Mouse (Mus musculus): ENCODE data around the gene Rab3il1. TPM values are rescaled to one million over a fixed set of nuclear protein-coding genes. Genes with fewer than 3 reads are reported as not detected.

Gene Rab3il1
- polyA plus RNA-seq, 1 experiment from 2014 or later, result 26.2 TPM

DNA sequence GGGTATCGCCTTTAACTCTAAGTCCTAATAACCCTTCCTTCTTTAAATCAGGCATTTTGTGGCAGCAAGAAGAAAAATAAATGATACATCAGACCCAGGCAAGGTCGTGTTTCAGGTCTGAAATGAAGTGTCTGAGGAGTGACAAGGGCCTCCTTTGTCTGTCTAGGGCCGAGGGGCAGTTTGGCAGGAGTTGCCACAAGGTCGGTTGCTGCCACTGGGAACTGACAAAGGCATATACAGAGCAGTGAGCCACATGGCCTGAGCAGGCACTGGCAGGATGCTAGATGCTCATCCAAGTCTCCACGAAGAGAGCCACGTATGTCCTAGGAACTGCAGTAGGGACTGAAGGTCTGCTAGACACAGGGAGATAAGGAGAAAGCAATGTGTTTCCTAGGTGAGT is 76.9 kb downstream of the Rab3il1 start:
- Histone ChIP-seq H3K4me1 (replicated peaks) (no peaks in the 10 kb centered on the region), H3K4me3 (no peak overlapping the region), H3K27ac (replicated peaks) (no peak overlapping the region), H3K27me3 (no peaks in the 10 kb centered on the region), H3K9me3 (no peaks in the 10 kb centered on the region), H3K4me2 (no peak overlapping the region), H3K36me3 (peaks cover 99% of the 10 kb centered on the region), H3K9ac (no peak overlapping the region)
- no peak for ATAC-seq (ENCODE audit: low read depth)
- 76% methylated on average over 6 of the region's 6 CpGs for WGBS

DNA sequence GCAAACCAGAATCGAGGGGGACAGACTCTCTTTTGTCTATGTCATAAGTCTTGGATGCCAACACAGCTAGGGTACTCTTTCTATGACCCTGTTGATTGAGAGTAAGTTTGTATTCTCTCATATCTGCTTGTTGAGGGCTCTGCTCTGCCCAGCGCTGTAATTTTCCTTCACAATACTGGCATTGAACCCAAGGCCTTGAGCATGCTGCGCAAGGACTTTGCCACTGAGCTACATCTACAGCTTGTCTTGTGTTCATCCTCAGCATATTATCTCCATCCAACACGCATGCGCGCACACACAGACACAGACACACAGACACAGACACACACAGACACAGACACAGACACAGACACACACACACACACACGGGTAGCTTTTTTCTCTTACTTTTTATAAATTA is 78.9 kb downstream of the Rab3il1 start:
- ATAC-seq (ENCODE audit: low read depth), result no peak
- Histone ChIP-seq H3K36me3 (peaks cover 99% of the 10 kb centered on the region), H3K9me3 (no peaks in the 10 kb centered on the region), H3K9ac (no peak overlapping the region), H3K4me1 (replicated peaks) (no peaks in the 10 kb centered on the region), H3K4me2 (no peak overlapping the region), H3K27me3 (no peaks in the 10 kb centered on the region), H3K27ac (replicated peaks) (no peak overlapping the region), H3K4me3 (no peak overlapping the region)
- WGBS, result 92% methylated on average over 7 of the region's 7 CpGs

GRCm38 (mm10) chr19:10082105-10082504 is 80.6 kb downstream of the Rab3il1 start:
- H3K4me3 ChIP-seq, result no peak overlapping the region
- no peaks in the 10 kb centered on the region for H3K27me3 ChIP-seq
- no peak overlapping the region for H3K9ac ChIP-seq
- H3K4me2 ChIP-seq, result no peak overlapping the region
- ATAC-seq (ENCODE audit: low read depth), result no peak
- 88% methylated on average over 3 of the region's 3 CpGs for WGBS
- no peaks in the 10 kb centered on the region for H3K4me1 ChIP-seq (replicated peaks)
- H3K27ac ChIP-seq (replicated peaks), result no peak overlapping the region
- H3K36me3 ChIP-seq, result peaks cover 99% of the 10 kb centered on the region
- H3K9me3 ChIP-seq, result no peaks in the 10 kb centered on the region

GRCm38 (mm10) chr19:10085454-10085853 is 84.0 kb downstream of the Rab3il1 start:
- WGBS, result 89% methylated on average over 9 of the region's 9 CpGs
- ATAC-seq (ENCODE audit: low read depth), result no peak
- H3K9ac ChIP-seq, result no peak overlapping the region
- peaks cover 99% of the 10 kb centered on the region for H3K36me3 ChIP-seq
- H3K4me1 ChIP-seq (replicated peaks), result no peaks in the 10 kb centered on the region
- H3K9me3 ChIP-seq, result no peaks in the 10 kb centered on the region
- no peak overlapping the region for H3K4me2 ChIP-seq
- no peaks in the 10 kb centered on the region for H3K27me3 ChIP-seq
- H3K4me3 ChIP-seq, result no peak overlapping the region
- H3K27ac ChIP-seq (replicated peaks), result no peak overlapping the region

- Histone ChIP-seq H3K4me2 (no peak overlapping the region), H3K9ac (no peak overlapping the region), H3K4me1 (replicated peaks) (no peaks in the 10 kb centered on the region), H3K36me3 (peaks cover 99% of the 10 kb centered on the region), H3K27me3 (no peaks in the 10 kb centered on the region), H3K4me3 (no peak overlapping the region), H3K27ac (replicated peaks) (no peak overlapping the region), H3K9me3 (no peaks in the 10 kb centered on the region)
- WGBS, result 90% methylated on average over 4 of the region's 4 CpGs
- ATAC-seq (ENCODE audit: low read depth), result no peak
Observed at GRCm38 (mm10) chr19:10086976-10087375, 85.5 kb downstream of the Rab3il1 start.

Other genes starting within 250 kb of the Rab3il1 start
- gene Scgb2a2, start 154.1 kb upstream of the Rab3il1 start, polyA plus RNA-seq (2015; fragmentation: Nextera tagmentation; extraction: Ambion mirVana), result not detected in 2 replicates
- gene Incenp, start 102.1 kb upstream of the Rab3il1 start, polyA plus RNA-seq (2015; fragmentation: Nextera tagmentation; extraction: Ambion mirVana), result 26.2 and 38.2 TPM in 2 replicates
- gene Fth1, start 21.1 kb upstream of the Rab3il1 start, polyA plus RNA-seq (2015; fragmentation: Nextera tagmentation; extraction: Ambion mirVana), result 1,616 and 1,651 TPM in 2 replicates
- gene Best1, start within 50 bp of the Rab3il1 start, polyA plus RNA-seq (2015; fragmentation: Nextera tagmentation; extraction: Ambion mirVana), result 1.0 and 1.5 TPM in 2 replicates
- 18.8 and 19.1 TPM in 2 replicates for gene Fads3, start 39.9 kb downstream of the Rab3il1 start, polyA plus RNA-seq (2015; fragmentation: Nextera tagmentation; extraction: Ambion mirVana)
- gene Fads2, start 100.1 kb downstream of the Rab3il1 start, polyA plus RNA-seq (2015; fragmentation: Nextera tagmentation; extraction: Ambion mirVana), result 113 and 114 TPM in 2 replicates
- gene Fads1, start 181.2 kb downstream of the Rab3il1 start, polyA plus RNA-seq (2015; fragmentation: Nextera tagmentation; extraction: Ambion mirVana), result 146 and 151 TPM in 2 replicates
- 347 and 404 TPM in 2 replicates for gene Tmem258, start 202.3 kb downstream of the Rab3il1 start, polyA plus RNA-seq (2015; fragmentation: Nextera tagmentation; extraction: Ambion mirVana)
- gene Fen1, start 202.5 kb downstream of the Rab3il1 start, polyA plus RNA-seq (2015; fragmentation: Nextera tagmentation; extraction: Ambion mirVana), result 31.6 and 33.4 TPM in 2 replicates
- 0.67 and 0.69 TPM in 2 replicates for gene Myrf, start 239.1 kb downstream of the Rab3il1 start, polyA plus RNA-seq (2015; fragmentation: Nextera tagmentation; extraction: Ambion mirVana)

Data from neural tube, embryonic 13.5 days (tissue).